In the genomic region with DNA sequence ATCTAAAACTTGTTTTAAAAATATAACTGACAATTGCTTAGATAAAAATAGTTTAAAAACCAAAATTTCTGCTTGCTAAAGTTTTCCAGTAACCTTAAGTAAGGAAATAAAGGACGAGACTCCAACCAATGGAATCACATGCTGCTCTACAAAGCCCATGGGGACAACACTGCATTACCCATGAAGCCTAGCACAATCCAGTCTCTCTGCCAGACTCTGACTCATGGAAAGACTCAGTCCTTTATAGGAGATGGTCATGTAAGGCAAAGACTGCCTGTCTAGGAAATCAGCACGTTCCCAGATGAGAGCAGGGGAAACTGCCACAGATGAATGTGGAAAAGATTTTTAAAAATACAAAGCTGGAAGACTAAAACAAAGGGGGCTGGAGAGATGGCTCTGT, we compare ENCODE assay signal across 16 mouse cellular contexts. TPM values are rescaled to one million over a fixed set of nuclear protein-coding genes. Genes with fewer than 3 reads are reported as not detected.
DNase-seq lines count a peak whose midpoint lies in the region; ATAC-seq lines count a peak whose summit lies in the region.
"Had no signal": no experiment of that assay in that cellular context is flagged by ENCODE, and none has a peak within 500 bp of the region (broad histone marks: within the 10 kb centered on the region; RNA-seq: fewer than 3 reads in every experiment).

No protein-coding gene starts in this region.

- H3K27ac ChIP-seq in forebrain, embryonic 11.5 days (ENCODE audit: low read depth, low read length) = no peak overlapping the region
- H3K27ac ChIP-seq: forebrain, embryonic 12.5 days; layer of hippocampus, adult 2 months; neural tube, embryonic 12.5 days had no signal

- H3K4me1 ChIP-seq in forebrain, embryonic 11.5 days (replicated peaks; ENCODE audit: control insufficient read depth, insufficient read depth, low read length) = no peaks in the 10 kb centered on the region
- H3K4me1 ChIP-seq: neural tube, embryonic 12.5 days had no signal

- WGBS in forebrain, embryonic 11.5 days = 87% methylated on average over 2 of the region's 2 CpGs

- H3K9ac ChIP-seq in forebrain, embryonic 11.5 days (ENCODE audit: low read length) = no peak overlapping the region
- H3K9ac ChIP-seq: forebrain, embryonic 12.5 days; liver, postnatal 0 days; neural tube, embryonic 12.5 days had no signal

- H3K9me3 ChIP-seq in forebrain, embryonic 11.5 days (ENCODE audit: control insufficient read depth, low read length) = no peaks in the 10 kb centered on the region
- H3K9me3 ChIP-seq: forebrain, embryonic 12.5 days; neural tube, embryonic 12.5 days had no signal

- H3K4me2 ChIP-seq in forebrain, embryonic 11.5 days (ENCODE audit: low read depth, low read length, severe bottlenecking) = no peak overlapping the region
- H3K4me2 ChIP-seq: forebrain, embryonic 12.5 days; midbrain, embryonic 11.5 days; neural tube, embryonic 12.5 days had no signal

- DNase-seq in kidney, adult 9 months = peak; percentile 0
- DNase-seq in kidney, adult 11 months = no peak
- DNase-seq in urinary bladder, postnatal 14 days (ENCODE audit: low spot score) = peak; percentile 18
- DNase-seq in urinary bladder, adult 2 months (ENCODE audit: low spot score) = no peak
- peak; percentile 16 to 36 for DNase-seq in gastrocnemius, postnatal 4 days (ENCODE audit: low spot score in 2 of 2)
- peak; percentile 13 to 32 for DNase-seq in urinary bladder, postnatal 4 days (ENCODE audit: low spot score in 2 of 2)
- DNase-seq in forebrain, embryonic 11.5 days (ENCODE audit: low spot score) = no peak
- DNase-seq in T-cell, adult 2 months (ENCODE audit: low spot score) = no peak
- DNase-seq: cerebellum, adult 8-10 months; liver, postnatal 0 days; retina, postnatal 1 day; thymus, postnatal 25 days had no signal

- H3K27me3 ChIP-seq in forebrain, embryonic 11.5 days (ENCODE audit: control insufficient read depth, insufficient read depth, low read length) = no peaks in the 10 kb centered on the region
- H3K27me3 ChIP-seq: forebrain, embryonic 12.5 days; neural tube, embryonic 12.5 days had no signal

- no peak for ATAC-seq in forebrain, embryonic 11.5 days (replicated peaks; ENCODE audit: low FRiP score)
- ATAC-seq: liver, postnatal 0 days had no signal

- no peak overlapping the region for H3K4me3 ChIP-seq in forebrain, embryonic 11.5 days (ENCODE audit: low read depth, low read length)
- H3K4me3 ChIP-seq: forebrain, embryonic 12.5 days; layer of hippocampus, adult 2 months; neural tube, embryonic 12.5 days had no signal

- no peaks in the 10 kb centered on the region; the same call in 1 of the 2 replicates for H3K36me3 ChIP-seq in forebrain, embryonic 11.5 days (ENCODE audit: control insufficient read depth, insufficient read depth, low read length)

RNA-seq across cellular contexts. Expression of a gene that starts 23.0 kb away (rescaled TPM):
- polyA plus RNA-seq in urinary bladder, adult 2 months (2012; rRNA removed) = 2.4 and 2.9 TPM in 2 replicates
- 1 to 10 TPM; 2.2 to 2.3 TPM for total RNA-seq in gastrocnemius, postnatal 4 days (2021)
- 144 and 163 TPM in 2 replicates for polyA plus RNA-seq in forebrain, embryonic 11.5 days (2014; fragmentation: Nextera tagmentation; extraction: Ambion mirVana)

RNA-seq across cellular contexts. Expression of a gene that starts 43.3 kb away (rescaled TPM):
- polyA plus RNA-seq in urinary bladder, adult 2 months (2012; rRNA removed) = 35.9 and 51.4 TPM in 2 replicates
- 100 to 1,000 TPM; 193 to 204 TPM for total RNA-seq in gastrocnemius, postnatal 4 days (2021)
- 33.5 and 36.4 TPM in 2 replicates for polyA plus RNA-seq in forebrain, embryonic 11.5 days (2014; fragmentation: Nextera tagmentation; extraction: Ambion mirVana)

Comparison
In these comparisons a context has a peak if more than half of its experiments do, and no peak if none do; other contexts are left out.
1. DNase-seq: peak in kidney, adult 9 months (single experiment), urinary bladder, postnatal 14 days (single experiment), gastrocnemius, postnatal 4 days (2 of 2) and urinary bladder, postnatal 4 days (2 of 2); none in kidney, adult 11 months (single experiment), urinary bladder, adult 2 months (single experiment), forebrain, embryonic 11.5 days (single experiment) and T-cell, adult 2 months (single experiment).
2. RNA of a gene that starts 23.0 kb away (polyA plus RNA-seq): 144 to 163 TPM in forebrain, embryonic 11.5 days; 2.4 to 2.9 TPM in urinary bladder, adult 2 months; every median in the first group is over 10 times any median in the second.